Mouse (Mus musculus) CH12.LX (cell line): ENCODE data around the gene AF366264. TPM values are rescaled to one million over a fixed set of nuclear protein-coding genes. Genes with fewer than 3 reads are reported as not detected.

Experiments used
- DNase-seq: peaks from one replicate; pipeline ENCODE4 v3.0.0-alpha.2; 2013; ENCODE audit errors: extremely low read depth
- H3K27ac ChIP-seq: 2 replicates; pipeline ENCODE4 v1.5.1; 2012; ENCODE audit warnings: low read depth, mild to moderate bottlenecking, control low read depth, moderate library complexity; ENCODE audit not compliant: insufficient read depth
- H3K27me3 ChIP-seq: replicated peaks from 2 replicates; pipeline ENCODE3; 2012; ENCODE audit warnings: inconsistent platforms
- H3K36me3 ChIP-seq, 2 experiments: replicated peaks in 1 of 2; 2 replicates each; pipeline versions ENCODE3 to v1.6.1; 2012; ENCODE audit warnings: inconsistent platforms in 1 of 2, low read length in 1 of 2, mild to moderate bottlenecking in 1 of 2, mixed read lengths in 1 of 2, moderate library complexity in 1 of 2; ENCODE audit not compliant: control insufficient read depth in 1 of 2, insufficient read depth in 1 of 2
- H3K4me1 ChIP-seq, 2 experiments: 2 replicates each; pipeline ENCODE4 v1.6.1; 2012; ENCODE audit warnings: inconsistent platforms in 1 of 2, moderate library complexity in 1 of 2; ENCODE audit not compliant: insufficient read depth in 2 of 2, control insufficient read depth in 1 of 2
- H3K4me2 ChIP-seq: 2 replicates; pipeline ENCODE4 v1.6.1; 2012; ENCODE audit warnings: low read depth, mild to moderate bottlenecking, control low read depth; ENCODE audit not compliant: poor library complexity, insufficient read depth, severe bottlenecking
- H3K4me3 ChIP-seq, 3 experiments: fragments of 150-350 bp in 1 of 3; sonication (generic) in 1 of 3; replicated peaks in 1 of 3; 2 replicates each; pipeline versions ENCODE3 to v1.5.1; 2011 to 2012; ENCODE audit warnings: low read depth in 2 of 3, low read length in 2 of 3, mild to moderate bottlenecking in 2 of 3, moderate library complexity in 2 of 3, control low read depth in 1 of 3, improper control_type of control experiment in 1 of 3, inconsistent platforms in 1 of 3, mixed read lengths in 1 of 3; ENCODE audit not compliant: poor library complexity in 1 of 3
- H3K79me2 ChIP-seq: replicated peaks from 2 replicates; pipeline ENCODE4 v1.6.1; 2012; ENCODE audit warnings: mild to moderate bottlenecking, moderate library complexity; ENCODE audit not compliant: control insufficient read depth, poor library complexity, insufficient read depth, severe bottlenecking; ENCODE audit errors: extremely low read depth
- H3K9ac ChIP-seq: 2 replicates; pipeline ENCODE4 v1.6.1; 2012; ENCODE audit warnings: low read depth, mild to moderate bottlenecking, control low read depth, moderate library complexity; ENCODE audit not compliant: insufficient read depth
- H3K9me3 ChIP-seq: replicated peaks from 2 replicates; pipeline ENCODE3; 2012; ENCODE audit warnings: low read length, inconsistent platforms, mixed read lengths
- BHLHE40 ChIP-seq: IDR thresholded peaks from 2 replicates; pipeline ENCODE4 v1.6.1; 2011; ENCODE audit warnings: mild to moderate bottlenecking, low read depth, low read length, improper control_type of control experiment
- CHD1 ChIP-seq: IDR thresholded peaks from 2 replicates; pipeline ENCODE4 v1.6.1; 2012; ENCODE audit warnings: low read depth, low read length, improper control_type of control experiment, inconsistent platforms
- CHD2 ChIP-seq: IDR thresholded peaks from 2 replicates; pipeline ENCODE4 v1.6.1; 2011; ENCODE audit warnings: low read length, improper control_type of control experiment
- CTCF ChIP-seq, 2 experiments: IDR thresholded peaks in 1 of 2; conservative IDR thresholded peaks in 1 of 2; 2 replicates each; pipeline ENCODE4 v1.5.1; 2011 to 2012; ENCODE audit warnings: low read depth in 2 of 2, low read length in 2 of 2, improper control_type of control experiment in 1 of 2, inconsistent platforms in 1 of 2, mild to moderate bottlenecking in 1 of 2, moderate library complexity in 1 of 2
- ELF1 ChIP-seq: IDR thresholded peaks from 2 replicates; pipeline ENCODE4 v1.6.1; 2014; ENCODE audit warnings: low read depth, mild to moderate bottlenecking, inconsistent platforms, low read length, improper control_type of control experiment
- EP300 ChIP-seq: IDR thresholded peaks from 2 replicates; pipeline ENCODE4 v1.6.1; 2011; ENCODE audit warnings: low read length, improper control_type of control experiment
- ETS1 ChIP-seq: conservative IDR thresholded peaks from 2 replicates; pipeline ENCODE4 v1.6.1; 2012; ENCODE audit warnings: low read depth, mild to moderate bottlenecking, inconsistent platforms, low read length, improper control_type of control experiment, moderate library complexity
- HCFC1 ChIP-seq: IDR thresholded peaks from 2 replicates; pipeline ENCODE4 v1.6.1; 2012; ENCODE audit warnings: low read depth, mild to moderate bottlenecking, inconsistent platforms, low read length, improper control_type of control experiment
- IRF4 ChIP-seq: IDR thresholded peaks from 2 replicates; pipeline ENCODE4 v1.6.1; 2014; ENCODE audit warnings: low read depth, mild to moderate bottlenecking, inconsistent platforms, low read length, improper control_type of control experiment
- JUND ChIP-seq: conservative IDR thresholded peaks from 2 replicates; pipeline ENCODE4 v1.6.1; 2011; ENCODE audit warnings: low read depth, low read length, improper control_type of control experiment
- MAFK ChIP-seq: IDR thresholded peaks from 2 replicates; pipeline ENCODE4 v1.6.1; 2011; ENCODE audit warnings: low read length, improper control_type of control experiment; ENCODE audit not compliant: insufficient replicate concordance
- MAX ChIP-seq: IDR thresholded peaks from 2 replicates; pipeline ENCODE4 v1.6.1; 2011; ENCODE audit warnings: low read length, improper control_type of control experiment
- MAZ ChIP-seq: IDR thresholded peaks from 2 replicates; pipeline ENCODE4 v1.6.1; 2012; ENCODE audit warnings: low read depth, mild to moderate bottlenecking, inconsistent platforms, low read length, improper control_type of control experiment, moderate library complexity
- MEF2A ChIP-seq: IDR thresholded peaks from 2 replicates; pipeline ENCODE4 v1.6.1; 2014; ENCODE audit warnings: low read depth, mild to moderate bottlenecking, inconsistent platforms, low read length, improper control_type of control experiment, borderline replicate concordance
- MXI1 ChIP-seq: IDR thresholded peaks from 2 replicates; pipeline ENCODE4 v1.6.1; 2011; ENCODE audit warnings: mild to moderate bottlenecking, low read depth, low read length, improper control_type of control experiment
- NELFE ChIP-seq: IDR thresholded peaks from 2 replicates; pipeline ENCODE4 v1.6.1; 2011; ENCODE audit warnings: low read depth, low read length, improper control_type of control experiment
- NRF1 ChIP-seq: IDR thresholded peaks from 2 replicates; pipeline ENCODE4 v1.6.1; 2014; ENCODE audit warnings: low read depth, mild to moderate bottlenecking, inconsistent platforms, low read length, improper control_type of control experiment, moderate library complexity
- PAX5 ChIP-seq: IDR thresholded peaks from 2 replicates; pipeline ENCODE4 v1.6.1; 2012; ENCODE audit warnings: low read length, inconsistent platforms, mixed read lengths
- POLR2A ChIP-seq: IDR thresholded peaks from 2 replicates; pipeline ENCODE4 v1.6.1; 2011; ENCODE audit warnings: low read depth, mild to moderate bottlenecking, improper control_type of control experiment, low read length
- POLR2AphosphoS2 ChIP-seq: IDR thresholded peaks from 2 replicates; pipeline ENCODE4 v1.6.1; 2011; ENCODE audit warnings: low read depth, low read length, improper control_type of control experiment
- RAD21 ChIP-seq: IDR thresholded peaks from 2 replicates; pipeline ENCODE4 v1.6.1; 2011; ENCODE audit warnings: low read depth, mild to moderate bottlenecking, low read length, improper control_type of control experiment, moderate library complexity
- RCOR1 ChIP-seq: conservative IDR thresholded peaks from 2 replicates; pipeline ENCODE4 v1.6.1; 2012; ENCODE audit warnings: low read depth, mild to moderate bottlenecking, inconsistent platforms, low read length, improper control_type of control experiment
- SIN3A ChIP-seq: IDR thresholded peaks from 2 replicates; pipeline ENCODE4 v1.6.1; 2012; ENCODE audit warnings: low read length, improper control_type of control experiment, inconsistent platforms
- SMC3 ChIP-seq: IDR thresholded peaks from 2 replicates; pipeline ENCODE4 v1.6.1; 2011; ENCODE audit warnings: low read depth, low read length, improper control_type of control experiment
- TBP ChIP-seq: conservative IDR thresholded peaks from 2 replicates; pipeline ENCODE4 v1.6.1; 2011; ENCODE audit warnings: low read depth, low read length, improper control_type of control experiment
- TCF12 ChIP-seq: IDR thresholded peaks from 2 replicates; pipeline ENCODE4 v1.6.1; 2014; ENCODE audit warnings: low read depth, mild to moderate bottlenecking, inconsistent platforms, low read length, improper control_type of control experiment
- ZC3H11A ChIP-seq: IDR thresholded peaks from 2 replicates; pipeline ENCODE4 v1.6.1; 2012; ENCODE audit warnings: low read depth, mild to moderate bottlenecking, inconsistent platforms, low read length, improper control_type of control experiment
- ZKSCAN1 ChIP-seq: IDR thresholded peaks from 2 replicates; pipeline ENCODE4 v1.6.1; 2012; ENCODE audit warnings: low read depth, inconsistent platforms, low read length, improper control_type of control experiment, borderline replicate concordance
- ZMIZ1 ChIP-seq: IDR thresholded peaks from 2 replicates; pipeline ENCODE4 v1.6.1; 2012; ENCODE audit warnings: low read depth, mild to moderate bottlenecking, inconsistent platforms, low read length, improper control_type of control experiment
- ZNF384 ChIP-seq: IDR thresholded peaks from 2 replicates; pipeline ENCODE4 v1.6.1; 2012; ENCODE audit warnings: low read depth, low read length, improper control_type of control experiment, inconsistent platforms
- dilution Hi-C: fragments of 300-500 bp; cut with MboI; formaldehyde crosslinking; loops from 2 replicates; pipeline ENCODE4 v1.14.3; 2020; ENCODE audit warnings: low sequenced_read_pairs; ENCODE audit not compliant: extremely low pct_unique_long_range_greater_than_20kb, extremely low pct_ligation_motif_present
- in situ Hi-C: fragments of 300-500 bp; cut with MboI; formaldehyde crosslinking; loops from 3 replicates; pipeline ENCODE4 v1.14.3; 2019; ENCODE audit warnings: low sequenced_read_pairs, low pct_ligation_motif_present, low pct_unique_long_range_greater_than_20kb, mixed read lengths
- polyA plus RNA-seq: library from polyadenylated mRNA; unstranded; fragments of >175 nt; gene quantifications from 2 replicates; pipeline ENCODE4 v1.2.1, GENCODE M21; 2012; ENCODE audit warnings: low read depth; ENCODE audit not compliant: insufficient read length
- total RNA-seq, 2 experiments: library from RNA; depleted of rRNA; stranded (reverse); fragments of 300-350 nt in 1 of 2; fragments of >200 nt in 1 of 2; gene quantifications; 2 replicates each; pipeline ENCODE4 v1.2.3; 2012 to 2014

Gene AF366264
- total and polyA plus RNA-seq, 3 experiments: not detected

DNA sequence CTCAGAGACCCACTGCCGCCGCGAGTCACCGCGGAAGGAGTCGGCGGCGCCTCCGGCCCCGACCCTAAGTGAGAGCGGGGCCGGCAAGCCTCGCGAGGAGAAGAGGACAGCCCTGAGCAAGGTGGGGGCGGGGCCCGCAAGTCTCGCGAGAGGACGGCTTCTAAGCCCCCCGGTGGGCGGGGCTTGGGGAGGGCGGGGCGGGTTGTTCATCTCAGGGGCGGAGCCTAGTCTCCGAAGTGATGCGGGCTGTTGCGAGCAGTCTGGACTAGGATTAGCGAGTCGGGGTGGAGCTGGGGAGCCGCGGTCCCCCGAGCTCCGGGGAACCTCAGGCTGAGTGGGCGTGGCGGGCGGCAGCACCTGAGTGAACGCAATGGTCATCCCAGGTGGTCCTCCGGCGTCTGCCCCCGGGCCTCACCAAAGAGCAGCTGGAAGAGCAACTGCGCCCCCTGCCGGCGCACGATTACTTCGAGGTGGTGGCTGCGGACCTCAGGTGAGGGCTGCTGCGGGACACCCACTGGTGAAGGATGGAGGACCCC lies 52.4 kb downstream of the AF366264 start:
- DNase-seq: peak; percentile 96
- peaks cover under 1% of the 10 kb centered on the region; the same call in 1 of the 2 replicates for H3K79me2 ChIP-seq
- peak overlapping the region; percentile 77 for H3K27ac ChIP-seq
- peaks cover 17 to 43% of the 10 kb centered on the region in 2 experiments for H3K36me3 ChIP-seq
- H3K4me2 ChIP-seq: peak overlapping the region; percentile 52; the same call in 1 of the 2 replicates
- peak overlapping the region; percentile 72 to 75 (median 73) for H3K4me3 ChIP-seq
- H3K9me3 ChIP-seq: no peaks in the 10 kb centered on the region
- peaks cover 4 to 37% of the 10 kb centered on the region in 2 experiments; a peak in 3 of 4 replicates for H3K4me1 ChIP-seq
- TF ChIP-seq MAZ (no peak), PAX5 (no peak), EP300 (no peak), IRF4 (0 out of 2 replicates have a peak, but pooled peaks have one; percentile 13), CTCF (conservative IDR thresholded peaks at IDR 0.05 in 1 of 2, IDR thresholded peaks at IDR 0.05 in 1 of 2; ENCODE audit: low read depth in 2 of 2, low read length in 2 of 2) (peak in 1 of 2 experiments; percentile 78; a peak in 2 of 4 replicates), TBP (no peak), NELFE (no peak), ZC3H11A (no peak), SMC3 (peak; percentile 65), MAFK (no peak), HCFC1 (peak; percentile 54; the same call in 1 of the 2 replicates), RAD21 (peak; percentile 44), CHD2 (peak; percentile 96)
- peak overlapping the region; percentile 84 for H3K9ac ChIP-seq
- H3K27me3 ChIP-seq: no peaks in the 10 kb centered on the region
- dilution Hi-C loops: no loop called here
- in situ Hi-C loops: loop anchor here (10.0 kb wide), 1 partner anchor 99 kb away; no protein-coding TSS in a partner anchor

DNA sequence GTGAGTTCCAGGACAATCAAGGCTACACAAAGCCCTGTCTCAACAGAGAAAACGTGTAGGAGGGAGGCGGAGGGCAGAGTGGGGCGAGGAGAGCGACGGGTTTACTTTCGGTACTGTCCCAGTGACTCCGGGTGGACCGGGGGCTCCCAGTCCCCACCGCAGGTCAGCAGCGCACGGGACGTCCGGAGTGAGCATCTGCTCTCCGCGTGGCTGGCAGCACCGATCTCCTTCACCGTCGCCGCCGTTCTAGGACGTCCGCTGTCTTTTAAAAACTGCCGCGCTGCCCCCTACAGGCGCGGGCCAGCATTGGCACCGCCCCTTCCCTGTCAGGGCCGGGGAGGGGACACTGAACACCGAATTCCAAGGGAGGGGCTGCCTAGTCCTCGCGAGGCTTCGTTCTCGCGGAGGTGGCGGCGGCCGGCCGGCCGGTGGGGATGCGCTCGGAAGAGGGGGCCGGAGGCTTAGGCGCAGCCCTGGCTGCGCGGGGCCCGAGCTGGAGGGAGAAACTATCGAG lies 52.9 kb downstream of the AF366264 start, which contains the start of gene Upf3a:
Upf3a (plus strand) TSS at position 366 of the 514 bp plus-strand sequence.
- no peaks in the 10 kb centered on the region for H3K27me3 ChIP-seq
- peak; percentile 93 for DNase-seq
- peaks cover 5 to 42% of the 10 kb centered on the region in 2 experiments; a peak in 3 of 4 replicates for H3K4me1 ChIP-seq
- H3K4me2 ChIP-seq: peak within 1 kb of the TSS; percentile 58
- in situ Hi-C loops (loop anchor here (10.0 kb wide), 1 partner anchor 99 kb away; no protein-coding TSS in a partner anchor), dilution Hi-C loops (no loop called here)
- peak within 1 kb of the TSS; percentile 77 for H3K27ac ChIP-seq
- no peaks in the 10 kb centered on the region; the same call in 1 of the 2 replicates for H3K79me2 ChIP-seq
- peak within 1 kb of the TSS; percentile 72 to 75 (median 73) for H3K4me3 ChIP-seq
- H3K9ac ChIP-seq: peak within 1 kb of the TSS; percentile 84
- peaks cover 22 to 47% of the 10 kb centered on the region in 2 experiments for H3K36me3 ChIP-seq
- no peaks in the 10 kb centered on the region for H3K9me3 ChIP-seq
- TF ChIP-seq ETS1 (peak; percentile 61), MAX (peak; percentile 95), NELFE (peak; percentile 98), MEF2A (peak; percentile 81), ELF1 (peak; percentile 66), NRF1 (peak; percentile 57), HCFC1 (peak; percentile 73), ZKSCAN1 (no peak), CHD1 (no peak), RAD21 (no peak; the same call in none of the 2 replicates), IRF4 (peak; percentile 50; the same call in 1 of the 2 replicates), POLR2AphosphoS2 (peak; percentile 92; the same call in 1 of the 2 replicates), CTCF (conservative IDR thresholded peaks at IDR 0.05 in 1 of 2, IDR thresholded peaks at IDR 0.05 in 1 of 2; ENCODE audit: low read depth in 2 of 2, low read length in 2 of 2) (peak in 1 of 2 experiments; percentile 81; a peak in 2 of 4 replicates), ZMIZ1 (peak; percentile 98), CHD2 (no peak; the same call in none of the 2 replicates), SMC3 (peak; percentile 16), RCOR1 (peak; percentile 40; the same call in 1 of the 2 replicates), POLR2A (peak; percentile 98), ZNF384 (no peak), MAZ (peak; percentile 93), BHLHE40 (peak; percentile 93), JUND (no peak), SIN3A (peak; percentile 92), MXI1 (peak; percentile 96), TBP (peak; percentile 97), TCF12 (peak; percentile 95)
